Mouse (Mus musculus): Measurements from ENCODE around the gene Bcs1l. TPM values are rescaled to one million over a fixed set of nuclear protein-coding genes. Genes with fewer than 3 reads are reported as not detected.

Bcs1l gene
- polyA plus RNA-seq (2016; fragmentation: Nextera tagmentation; extraction: Ambion mirVana) = 15.2 and 17.8 TPM in 2 replicates

GRCm38 (mm10) chr1:74587773-74588445, at the start of gene Bcs1l, which contains the start of gene Zfp142:
Gene Bcs1l, plus strand, starts transcription at chr1:74588289.
Gene Zfp142, minus strand, starts transcription at chr1:74588246.
- Histone ChIP-seq H3K9ac (peak within 1 kb of the TSS; percentile 86), H3K4me2 (replicated peaks) (peak within 1 kb of the TSS; percentile 90), H3K36me3 (peaks cover 36% of the 10 kb centered on the region), H3K27me3 (no peaks in the 10 kb centered on the region), H3K27ac (peak within 1 kb of the TSS; percentile 69), H3K9me3 (no peaks in the 10 kb centered on the region), H3K4me1 (peaks cover 17% of the 10 kb centered on the region), H3K4me3 (peak within 1 kb of the TSS; percentile 90)
- ATAC-seq (ENCODE audit: insufficient number of reproducible peaks, insufficient read depth, low FRiP score, low TSS enrichment) = peak; percentile 100
- under 1% methylated on average over 48 of the region's 48 CpGs for WGBS

- ATAC-seq (ENCODE audit: insufficient number of reproducible peaks, insufficient read depth, low FRiP score, low TSS enrichment) = no peak
- Histone ChIP-seq H3K27me3 (no peaks in the 10 kb centered on the region), H3K4me3 (no peak overlapping the region), H3K9ac (no peak overlapping the region), H3K36me3 (no peaks in the 10 kb centered on the region), H3K4me2 (replicated peaks) (no peak overlapping the region), H3K27ac (no peak overlapping the region), H3K9me3 (no peaks in the 10 kb centered on the region), H3K4me1 (peaks cover 16% of the 10 kb centered on the region; the same call in 1 of the 2 replicates)
Observed at GRCm38 (mm10) chr1:74538650-74539049, 49.4 kb upstream of the Bcs1l start.

- Histone ChIP-seq H3K9me3 (no peaks in the 10 kb centered on the region), H3K36me3 (no peaks in the 10 kb centered on the region), H3K4me1 (peaks cover 16% of the 10 kb centered on the region; the same call in 1 of the 2 replicates), H3K27ac (no peak within 1 kb of the TSS), H3K4me2 (replicated peaks) (no peak within 1 kb of the TSS), H3K27me3 (no peaks in the 10 kb centered on the region), H3K4me3 (no peak within 1 kb of the TSS), H3K9ac (no peak within 1 kb of the TSS)
- WGBS = 5% methylated on average over 6 of the region's 6 CpGs
- ATAC-seq (ENCODE audit: insufficient number of reproducible peaks, insufficient read depth, low FRiP score, low TSS enrichment) = no peak
Observed at GRCm38 (mm10) chr1:74542451-74542961, 45.6 kb upstream of the Bcs1l start, which contains the start of gene Plcd4. Gene Plcd4, plus strand, starts transcription at chr1:74542888.

GRCm38 (mm10) chr1:74544184-74544583, 43.9 kb upstream of the Bcs1l start, which contains the start of gene Usp37:
Gene Usp37, minus strand, starts transcription at chr1:74544284.
- H3K4me1 ChIP-seq = peaks cover 9% of the 10 kb centered on the region; the same call in 1 of the 2 replicates
- H3K9me3 ChIP-seq = no peaks in the 10 kb centered on the region
- H3K4me3 ChIP-seq = no peak within 1 kb of the TSS
- H3K27ac ChIP-seq = no peak within 1 kb of the TSS
- no peak for ATAC-seq (ENCODE audit: insufficient number of reproducible peaks, insufficient read depth, low FRiP score, low TSS enrichment)
- no peaks in the 10 kb centered on the region for H3K36me3 ChIP-seq
- no peak within 1 kb of the TSS for H3K4me2 ChIP-seq (replicated peaks)
- 71% methylated on average over 4 of the region's 4 CpGs for WGBS
- no peaks in the 10 kb centered on the region for H3K27me3 ChIP-seq
- H3K9ac ChIP-seq = no peak within 1 kb of the TSS

GRCm38 (mm10) chr1:74559061-74559460, 29.0 kb upstream of the Bcs1l start:
- Histone ChIP-seq H3K27ac (no peak overlapping the region), H3K4me3 (no peak overlapping the region), H3K27me3 (no peaks in the 10 kb centered on the region), H3K9ac (no peak overlapping the region), H3K9me3 (no peaks in the 10 kb centered on the region), H3K4me2 (replicated peaks) (no peak overlapping the region), H3K4me1 (no peaks in the 10 kb centered on the region), H3K36me3 (peaks cover 5% of the 10 kb centered on the region; the same call in 1 of the 2 replicates)
- ATAC-seq (ENCODE audit: insufficient number of reproducible peaks, insufficient read depth, low FRiP score, low TSS enrichment) = no peak
- WGBS = 85% methylated on average over 5 of the region's 5 CpGs

GRCm38 (mm10) chr1:74565834-74566233, 22.3 kb upstream of the Bcs1l start:
- Histone ChIP-seq H3K4me1 (no peaks in the 10 kb centered on the region), H3K9me3 (no peaks in the 10 kb centered on the region), H3K27ac (no peak overlapping the region), H3K9ac (no peak overlapping the region), H3K36me3 (peaks cover 64% of the 10 kb centered on the region), H3K4me3 (no peak overlapping the region), H3K27me3 (no peaks in the 10 kb centered on the region), H3K4me2 (replicated peaks) (no peak overlapping the region)
- WGBS = 93% methylated on average over 6 of the region's 6 CpGs
- ATAC-seq (ENCODE audit: insufficient number of reproducible peaks, insufficient read depth, low FRiP score, low TSS enrichment) = no peak

GRCm38 (mm10) chr1:74569739-74570719, 18.1 kb upstream of the Bcs1l start:
- Histone ChIP-seq H3K4me2 (replicated peaks) (no peak overlapping the region), H3K27ac (no peak overlapping the region), H3K9me3 (no peaks in the 10 kb centered on the region), H3K27me3 (no peaks in the 10 kb centered on the region), H3K36me3 (peaks cover 88% of the 10 kb centered on the region), H3K9ac (no peak overlapping the region), H3K4me3 (no peak overlapping the region), H3K4me1 (no peaks in the 10 kb centered on the region)
- ATAC-seq (ENCODE audit: insufficient number of reproducible peaks, insufficient read depth, low FRiP score, low TSS enrichment) = no peak
- WGBS = 92% methylated on average over 29 of the region's 29 CpGs

GRCm38 (mm10) chr1:74582621-74583020, 5.5 kb upstream of the Bcs1l start:
- H3K9ac ChIP-seq = no peak overlapping the region
- 82% methylated on average over 3 of the region's 3 CpGs for WGBS

GRCm38 (mm10) chr1:74584616-74585398, 3.3 kb upstream of the Bcs1l start:
- Histone ChIP-seq H3K27me3 (no peaks in the 10 kb centered on the region), H3K4me3 (no peak overlapping the region), H3K27ac (no peak overlapping the region), H3K4me2 (replicated peaks) (no peak overlapping the region), H3K9me3 (no peaks in the 10 kb centered on the region), H3K36me3 (peaks cover 12% of the 10 kb centered on the region), H3K9ac (no peak overlapping the region), H3K4me1 (peaks cover 17% of the 10 kb centered on the region)
- 91% methylated on average over 3 of the region's 3 CpGs for WGBS
- no peak for ATAC-seq (ENCODE audit: insufficient number of reproducible peaks, insufficient read depth, low FRiP score, low TSS enrichment)

More at GRCm38 (mm10) chr1:74582621-74583020, 5.5 kb upstream of the Bcs1l start:
- peaks cover 33% of the 10 kb centered on the region for H3K36me3 ChIP-seq
- H3K4me3 ChIP-seq = no peak overlapping the region
- ATAC-seq (ENCODE audit: insufficient number of reproducible peaks, insufficient read depth, low FRiP score, low TSS enrichment) = no peak
- no peaks in the 10 kb centered on the region for H3K27me3 ChIP-seq
- H3K4me2 ChIP-seq (replicated peaks) = no peak overlapping the region
- H3K4me1 ChIP-seq = peaks cover 11% of the 10 kb centered on the region
- no peak overlapping the region for H3K27ac ChIP-seq
- H3K9me3 ChIP-seq = no peaks in the 10 kb centered on the region

- ATAC-seq (ENCODE audit: insufficient number of reproducible peaks, insufficient read depth, low FRiP score, low TSS enrichment) = no peak
- Histone ChIP-seq H3K27me3 (no peaks in the 10 kb centered on the region), H3K4me3 (peak overlapping the region; percentile 90), H3K36me3 (peaks cover 32% of the 10 kb centered on the region), H3K4me1 (peaks cover 17% of the 10 kb centered on the region), H3K27ac (peak overlapping the region; percentile 69), H3K9ac (peak overlapping the region; percentile 86), H3K9me3 (no peaks in the 10 kb centered on the region), H3K4me2 (replicated peaks) (peak overlapping the region; percentile 90)
- under 1% methylated on average over 24 of the region's 24 CpGs for WGBS
Observed at GRCm38 (mm10) chr1:74587233-74587772, 786 bp upstream of the Bcs1l start.

- Histone ChIP-seq H3K4me3 (no peak overlapping the region), H3K27me3 (no peaks in the 10 kb centered on the region), H3K4me1 (no peaks in the 10 kb centered on the region), H3K4me2 (replicated peaks) (no peak overlapping the region), H3K36me3 (peaks cover 78% of the 10 kb centered on the region), H3K9me3 (no peaks in the 10 kb centered on the region), H3K9ac (no peak overlapping the region), H3K27ac (no peak overlapping the region)
- ATAC-seq (ENCODE audit: insufficient number of reproducible peaks, insufficient read depth, low FRiP score, low TSS enrichment) = no peak
- WGBS = 89% methylated on average over 8 of the region's 8 CpGs
Observed at GRCm38 (mm10) chr1:74594434-74594833, 6.3 kb downstream of the Bcs1l start.

Measured in embryonic facial prominence, embryonic 12.5 days (tissue).